Mouse (Mus musculus) bone marrow, adult 2 months (tissue): ENCODE measurements around the gene Gja10.

Source experiments
- CTCF ChIP-seq: fragments of 200-500 bp; IDR thresholded peaks from 2 replicates; pipeline ENCODE4 v1.5.1; 2011; ENCODE audit warnings: low read length, control low read depth; ENCODE audit not compliant: control insufficient read depth, insufficient read depth
- POLR2A ChIP-seq: fragments of 200-500 bp; IDR thresholded peaks from 2 replicates; pipeline ENCODE4 v1.6.1; 2011; ENCODE audit warnings: low read depth, mild to moderate bottlenecking, control low read depth, low read length, borderline replicate concordance; ENCODE audit not compliant: control insufficient read depth

DNA sequence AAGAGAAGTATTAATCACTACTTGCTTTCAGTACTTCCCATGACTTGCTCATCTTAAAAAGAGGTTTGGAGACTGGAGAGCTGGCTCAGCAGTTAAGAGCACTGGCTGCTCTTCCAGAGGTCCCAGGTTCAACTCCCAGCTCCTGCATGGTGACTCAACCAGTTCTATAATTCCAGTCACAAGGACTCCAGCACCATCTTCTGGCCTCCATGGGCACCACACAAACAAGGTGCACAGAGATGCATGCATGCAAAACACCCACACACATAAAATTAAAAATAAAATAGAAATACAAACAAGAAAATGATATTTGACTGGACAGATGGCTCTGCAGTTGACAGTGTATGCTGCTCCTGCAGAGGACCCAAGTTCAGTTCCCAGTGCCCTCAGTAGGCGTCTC lies 28.0 kb downstream of the Gja10 start:
- TF ChIP-seq CTCF (0 out of 2 replicates have a peak, but pooled peaks have one; percentile 26), POLR2A (no peak)
